In genomic region chr1:138959903-138960483, GRCm38 (mm10) we compare ENCODE assay signal across 27 mouse cellular contexts. TPM values are rescaled to one million over a fixed set of nuclear protein-coding genes. Genes with fewer than 3 reads are reported as not detected.
DNase-seq lines count a peak whose midpoint lies in the region; ATAC-seq and TF ChIP-seq lines count a peak whose summit lies in the region.
"Had no signal": no experiment of that assay in that cellular context is flagged by ENCODE, and none has a peak within 500 bp of the region (broad histone marks: within the 10 kb centered on the region; RNA-seq: fewer than 3 reads in every experiment).

No protein-coding gene starts in this region.

- TF ChIP-seq EP300 in MEL (IDR thresholded peaks at IDR 0.05; ENCODE audit: low read depth in 1 of 2, low read length in 2 of 2) = peak; percentile 50 to 74

- peak overlapping the region; percentile 24; the same call in 1 of the 2 replicates for H3K27ac ChIP-seq in kidney, embryonic 15.5 days
- H3K27ac ChIP-seq in MEL (ENCODE audit: control insufficient read depth, low read depth, low read length) = no peak overlapping the region
- H3K27ac ChIP-seq in hindbrain, embryonic 13.5 days = no peak overlapping the region
- H3K27ac ChIP-seq: embryonic facial prominence, embryonic 13.5 days; forebrain, embryonic 12.5 days; heart, embryonic 10.5 days; left cerebral cortex, adult 2 months; limb, embryonic 15.5 days; neural tube, embryonic 13.5 days had no signal

- H3K9me3 ChIP-seq in kidney, embryonic 15.5 days (replicated peaks) = no peaks in the 10 kb centered on the region
- no peaks in the 10 kb centered on the region for H3K9me3 ChIP-seq in MEL (replicated peaks; ENCODE audit: insufficient read depth, low read length)
- no peaks in the 10 kb centered on the region for H3K9me3 ChIP-seq in hindbrain, embryonic 13.5 days
- H3K9me3 ChIP-seq: embryonic facial prominence, embryonic 13.5 days; forebrain, embryonic 12.5 days; G1E; heart, embryonic 10.5 days; limb, embryonic 15.5 days; megakaryocyte, embryonic 14.5 days; neural tube, embryonic 13.5 days had no signal

- H3K4me3 ChIP-seq in kidney, embryonic 15.5 days (replicated peaks) = no peak overlapping the region
- H3K4me3 ChIP-seq in MEL (ENCODE audit: control insufficient read depth in 1 of 2, insufficient read depth in 1 of 2, low read depth in 2 of 2, low read length in 2 of 2) = no peak overlapping the region
- H3K4me3 ChIP-seq in hindbrain, embryonic 13.5 days = no peak overlapping the region
- H3K4me3 ChIP-seq: embryonic facial prominence, embryonic 13.5 days; erythroblast, embryonic 14.5 days; forebrain, embryonic 12.5 days; heart, embryonic 10.5 days; left cerebral cortex, adult 2 months; limb, embryonic 15.5 days; megakaryocyte, embryonic 14.5 days; neural tube, embryonic 13.5 days had no signal

- WGBS in kidney, embryonic 15.5 days = 40% methylated on average over 4 of the region's 4 CpGs
- WGBS in hindbrain, embryonic 13.5 days = 74% methylated on average over 4 of the region's 4 CpGs

- H3K4me2 ChIP-seq in kidney, embryonic 15.5 days = no peak overlapping the region
- H3K4me2 ChIP-seq in hindbrain, embryonic 13.5 days = no peak overlapping the region
- H3K4me2 ChIP-seq: embryonic facial prominence, embryonic 13.5 days; forebrain, embryonic 12.5 days; limb, embryonic 15.5 days; neural tube, embryonic 13.5 days had no signal

- no peak for TF ChIP-seq RAD21 in MEL (IDR thresholded peaks at IDR 0.05; ENCODE audit: low read depth, low read length)

- no peaks in the 10 kb centered on the region for H3K36me3 ChIP-seq in kidney, embryonic 15.5 days
- H3K36me3 ChIP-seq in MEL (ENCODE audit: control insufficient read depth in 1 of 2, insufficient read depth in 2 of 2, low read length in 2 of 2) = peaks cover 0 to 7% of the 10 kb centered on the region in 2 experiments; a peak in 2 of 4 replicates
- no peaks in the 10 kb centered on the region for H3K36me3 ChIP-seq in hindbrain, embryonic 13.5 days
- H3K36me3 ChIP-seq: embryonic facial prominence, embryonic 13.5 days; forebrain, embryonic 12.5 days; G1E; heart, embryonic 10.5 days; limb, embryonic 15.5 days; neural tube, embryonic 13.5 days had no signal

- DNase-seq in kidney, postnatal 14 days = no peak
- DNase-seq in MEL (ENCODE audit: low read depth, low spot score) (peak; percentile 32), R1 (ENCODE audit: low read depth, low spot score) (peak; percentile 29)
- DNase-seq in induced T-regulatory cell, adult 2 months (ENCODE audit: low read depth) = peak; percentile 2
- no peak for DNase-seq in right cerebral cortex, adult 18-20 months
- no peak for DNase-seq in layer of hippocampus, adult 9-11 months
- DNase-seq: B cell, adult 2 months; cerebellum, adult 11-12 months; cerebellum, postnatal 10 days; heart, postnatal 4 days; kidney, adult 9 months; kidney, postnatal 36 days; left cerebral cortex, postnatal 4 days; midbrain, embryonic 14.5 days had no signal

- TF ChIP-seq POLR2A in MEL (IDR thresholded peaks at IDR 0.05; ENCODE audit: control insufficient read depth in 1 of 2, insufficient read depth in 1 of 2, low read depth in 1 of 2, low read length in 2 of 2, poor library complexity in 1 of 2) = no peak

- peaks cover 15% of the 10 kb centered on the region for H3K4me1 ChIP-seq in kidney, embryonic 15.5 days
- H3K4me1 ChIP-seq in MEL (ENCODE audit: control insufficient read depth in 1 of 2, insufficient read depth in 2 of 2, low read length in 2 of 2) = peaks cover 0 to 5% of the 10 kb centered on the region in 2 experiments
- peaks cover 8% of the 10 kb centered on the region for H3K4me1 ChIP-seq in hindbrain, embryonic 13.5 days (replicated peaks)

- H3K79me2 ChIP-seq in MEL (ENCODE audit: control insufficient read depth, insufficient read depth, low read length, poor library complexity) = peaks cover 8% of the 10 kb centered on the region

- no peaks in the 10 kb centered on the region for H3K27me3 ChIP-seq in kidney, embryonic 15.5 days
- no peaks in the 10 kb centered on the region for H3K27me3 ChIP-seq in MEL (ENCODE audit: control insufficient read depth in 1 of 2, insufficient read depth in 2 of 2, low read length in 2 of 2)
- no peaks in the 10 kb centered on the region for H3K27me3 ChIP-seq in hindbrain, embryonic 13.5 days
- H3K27me3 ChIP-seq: embryonic facial prominence, embryonic 13.5 days; limb, embryonic 15.5 days; megakaryocyte, embryonic 14.5 days; neural tube, embryonic 13.5 days had no signal

- TF ChIP-seq CTCF in MEL (IDR thresholded peaks at IDR 0.05 in 2 of 3, conservative IDR thresholded peaks at IDR 0.05 in 1 of 3; ENCODE audit: control insufficient read depth in 1 of 3, insufficient read depth in 1 of 3, low read depth in 2 of 3, low read length in 3 of 3, poor library complexity in 1 of 3, severe bottlenecking in 1 of 3) = no peak

- no peak overlapping the region for H3K9ac ChIP-seq in kidney, embryonic 15.5 days
- H3K9ac ChIP-seq in MEL (ENCODE audit: control insufficient read depth, low read depth, low read length, poor library complexity, severe bottlenecking) = no peak overlapping the region
- H3K9ac ChIP-seq in hindbrain, embryonic 13.5 days = no peak overlapping the region
- H3K9ac ChIP-seq: embryonic facial prominence, embryonic 13.5 days; forebrain, embryonic 12.5 days; limb, embryonic 15.5 days; neural tube, embryonic 13.5 days had no signal

- no peak for ATAC-seq in kidney, embryonic 15.5 days (replicated peaks; ENCODE audit: low FRiP score)
- ATAC-seq in hindbrain, embryonic 13.5 days (ENCODE audit: low FRiP score) = no peak
- ATAC-seq: hindbrain, embryonic 16.5 days; intestine, embryonic 16.5 days had no signal

TF ChIP-seq in MEL, 35 proteins besides CTCF, POLR2A, EP300 and RAD21:
- TF ChIP-seq UBTF (IDR thresholded peaks at IDR 0.05; ENCODE audit: borderline replicate concordance, insufficient read depth, low read depth, low read length) (no peak), RCOR1 (IDR thresholded peaks at IDR 0.05; ENCODE audit: low read depth, low read length) (peak; percentile 89), BHLHE40 (IDR thresholded peaks at IDR 0.05; ENCODE audit: borderline replicate concordance, low read depth, low read length) (no peak), USF2 (IDR thresholded peaks at IDR 0.05; ENCODE audit: borderline replicate concordance in 1 of 2, insufficient read depth in 1 of 2, low read depth in 1 of 2, low read length in 2 of 2) (no peak), GATA1 (IDR thresholded peaks at IDR 0.05; ENCODE audit: low read depth, low read length) (peak; percentile 61), TCF12 (IDR thresholded peaks at IDR 0.05; ENCODE audit: low read depth, low read length) (peak; percentile 79), TAL1 (IDR thresholded peaks at IDR 0.05; ENCODE audit: low read length) (peak; percentile 52), MAZ (IDR thresholded peaks at IDR 0.05; ENCODE audit: low read depth, low read length) (no peak)

RNA-seq across cellular contexts. Expression of gene Dennd1b, which starts 3.2 kb away (rescaled TPM):
- polyA plus RNA-seq in kidney, embryonic 15.5 days (2015; fragmentation: Nextera tagmentation; extraction: Ambion mirVana) = 8.2 and 10.4 TPM in 2 replicates
- 4.1 and 4.9 TPM in 2 replicates for total RNA-seq in MEL (2012; rRNA removed)
- polyA plus RNA-seq in MEL (2012; ENCODE audit: insufficient read depth in 1 of 2, insufficient read length in 2 of 2, low read depth in 1 of 2, low replicate concordance in 2 of 2, missing spikeins in 1 of 2) = 1 to 10 TPM in 1 of 2 experiments, not detected in 1; 3.9 TPM
- 10.6 and 11.1 TPM in 2 replicates for polyA plus RNA-seq in hindbrain, embryonic 13.5 days (2015; fragmentation: Nextera tagmentation; extraction: Ambion mirVana)
- polyA plus RNA-seq: erythroblast, embryonic 14.5 days had no signal

Comparison
In these comparisons a context has a peak if more than half of its experiments do, and no peak if none do; other contexts are left out.
1. DNase-seq: peak in MEL (single experiment), R1 (single experiment) and induced T-regulatory cell, adult 2 months (single experiment); none in kidney, postnatal 14 days (single experiment), right cerebral cortex, adult 18-20 months (single experiment) and layer of hippocampus, adult 9-11 months (single experiment).